Mouse (Mus musculus) midbrain, embryonic 13.5 days (tissue): ENCODE measurements at regions not wholly inside any gene's neighbourhood (a gene's known extent, or its start where the extent isn't known, plus 50 kb on each side); places are given as distances from the start of the nearest gene placed in this dataset.
"Not testable (repeated sequence)": the region's sequence is repeated elsewhere in the genome, so short reads cannot be mapped to it uniquely, and the experiment has no call there.

Source experiments
- ATAC-seq: fragments of 200-750 bp; cut with Nextera tagmentation; 2 replicates; pipeline ENCODE4 v1.8.0; 2017; ENCODE audit warnings: mild to moderate bottlenecking, moderate TSS enrichment, moderate library complexity
- H3K27ac ChIP-seq: fragments of 300-500 bp; sonication (generic); 2 replicates; pipeline ENCODE4 v1.5.1; 2015; ENCODE audit warnings: inconsistent platforms, mild to moderate bottlenecking, moderate library complexity
- H3K27me3 ChIP-seq: fragments of 300-500 bp; sonication (generic); 2 replicates; pipeline ENCODE4 v1.6.1; 2015; ENCODE audit warnings: mild to moderate bottlenecking, inconsistent platforms
- H3K36me3 ChIP-seq: fragments of 300-500 bp; sonication (generic); 2 replicates; pipeline ENCODE4 v1.6.1; 2015; ENCODE audit warnings: mild to moderate bottlenecking, inconsistent platforms
- H3K4me1 ChIP-seq: fragments of 300-500 bp; sonication (generic); replicated peaks from 2 replicates; pipeline ENCODE4 v1.6.1; 2015; ENCODE audit warnings: inconsistent platforms
- H3K4me2 ChIP-seq: fragments of 300-500 bp; sonication (generic); replicated peaks from 2 replicates; pipeline ENCODE4 v1.6.1; 2015; ENCODE audit warnings: moderate library complexity, mild to moderate bottlenecking, inconsistent platforms
- H3K4me3 ChIP-seq: fragments of 300-500 bp; sonication (generic); replicated peaks from 2 replicates; pipeline ENCODE4 v1.5.1; 2015; ENCODE audit warnings: mild to moderate bottlenecking, inconsistent platforms
- H3K9ac ChIP-seq: fragments of 300-500 bp; sonication (generic); replicated peaks from 2 replicates; pipeline ENCODE4 v1.6.1; 2015; ENCODE audit warnings: mild to moderate bottlenecking, inconsistent platforms
- H3K9me3 ChIP-seq: fragments of 300-500 bp; sonication (generic); 2 replicates; pipeline ENCODE4 v1.6.1; 2016; ENCODE audit warnings: mild to moderate bottlenecking, inconsistent platforms
- WGBS: fragments of 180-500 bp; shearing (Covaris S2); methylation state at CpG from one replicate; pipeline ENCODE4 v1.1.7; 2015; 5-methylcytosine and 5-hydroxymethylcytosine counted together

DNA sequence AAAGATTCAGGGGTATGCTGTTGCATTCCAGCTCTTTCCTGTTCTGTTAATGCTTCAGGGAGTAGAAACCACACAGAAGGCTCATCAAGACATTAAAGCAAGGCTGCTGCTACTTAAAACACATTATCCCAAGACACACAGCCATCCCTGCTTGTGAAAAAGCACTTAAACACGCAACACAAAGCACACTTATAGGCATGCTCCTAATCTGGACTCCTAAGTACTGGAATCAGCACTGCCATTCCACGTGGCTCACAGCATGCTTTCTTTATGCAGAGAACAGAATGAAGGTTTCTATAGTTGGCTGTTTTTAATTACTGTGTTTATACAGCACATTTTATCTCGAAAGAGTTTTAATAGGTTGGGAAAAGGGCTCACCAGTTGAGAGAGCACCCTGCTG lies 233.2 kb upstream of the Anxa10 start:
- Histone ChIP-seq H3K4me3 (no peak overlapping the region), H3K27ac (no peak overlapping the region), H3K9ac (no peak overlapping the region), H3K4me2 (no peak overlapping the region), H3K4me1 (no peaks in the 10 kb centered on the region), H3K36me3 (no peaks in the 10 kb centered on the region), H3K27me3 (no peaks in the 10 kb centered on the region), H3K9me3 (no peaks in the 10 kb centered on the region)
- 30% methylated on average over 3 of the region's 3 CpGs for WGBS
- 0 out of 2 replicates have a peak, but pooled peaks have one; percentile 17 for ATAC-seq

DNA sequence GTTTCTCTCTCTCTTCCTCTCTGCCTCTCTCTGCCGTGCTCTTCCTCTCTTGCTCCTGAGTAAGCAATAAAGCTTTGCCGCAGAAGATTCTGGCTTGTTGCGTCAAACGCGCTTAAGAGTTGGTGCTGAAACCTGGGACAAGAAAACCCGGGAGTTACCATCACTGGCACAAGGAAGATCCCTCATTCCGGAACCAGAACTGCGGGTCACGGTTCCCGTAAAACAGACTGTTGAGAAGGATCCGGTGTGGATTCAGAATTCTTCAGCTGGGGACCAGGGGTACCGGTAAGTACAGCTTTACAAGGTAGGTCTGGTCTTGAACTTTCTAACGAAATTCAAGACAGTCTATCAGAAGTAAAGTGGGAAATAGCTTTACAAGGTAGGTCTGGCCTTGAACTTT lies 221.0 kb upstream of the Anxa10 start:
- H3K4me2 ChIP-seq, H3K36me3 ChIP-seq, H3K27me3 ChIP-seq, H3K27ac ChIP-seq, H3K9me3 ChIP-seq, H3K9ac ChIP-seq, ATAC-seq, H3K4me1 ChIP-seq, H3K4me3 ChIP-seq: not testable (repeated sequence)
- WGBS: 96% methylated on average over 13 of the region's 13 CpGs
